Mouse (Mus musculus) brown adipose tissue, adult 24 weeks (tissue): Measurements from ENCODE around the gene Ciart. TPM values are rescaled to one million over a fixed set of nuclear protein-coding genes. Genes with fewer than 3 reads are reported as not detected.
"Not testable (repeated sequence)": the region's sequence is repeated elsewhere in the genome, so short reads cannot be mapped to it uniquely, and the experiment has no call there.

Source experiments
- H3K27ac ChIP-seq: fragments of 200-500 bp; replicated peaks from 2 replicates; pipeline ENCODE4 v1.5.1; 2012; ENCODE audit warnings: low read depth, mild to moderate bottlenecking, low read length
- H3K4me1 ChIP-seq: fragments of 200-500 bp; 2 replicates; pipeline ENCODE4 v1.6.1; 2012; ENCODE audit warnings: low read length, mixed read lengths; ENCODE audit not compliant: control insufficient read depth, insufficient read depth, insufficient read length
- H3K4me3 ChIP-seq: fragments of 200-500 bp; 2 replicates; pipeline ENCODE4 v1.5.1; 2012; ENCODE audit warnings: low read depth, mild to moderate bottlenecking, low read length, moderate library complexity; ENCODE audit not compliant: insufficient read depth
- polyA plus RNA-seq: library from polyadenylated mRNA; stranded (reverse); fragments of >200 nt; gene quantifications from 2 replicates; pipeline ENCODE4 v1.2.4, GENCODE M21; 2012; ENCODE audit not compliant: missing spikeins, insufficient read depth, insufficient read length

Ciart gene
- polyA plus RNA-seq, 1 experiment, result 1.5 TPM

GRCm38 (mm10) chr3:95905940-95906492 is 24.0 kb upstream of the Ciart start:
- Histone ChIP-seq H3K4me1 (peaks cover 8% of the 10 kb centered on the region), H3K27ac (no peak overlapping the region), H3K4me3 (peak overlapping the region; percentile 50)

DNA sequence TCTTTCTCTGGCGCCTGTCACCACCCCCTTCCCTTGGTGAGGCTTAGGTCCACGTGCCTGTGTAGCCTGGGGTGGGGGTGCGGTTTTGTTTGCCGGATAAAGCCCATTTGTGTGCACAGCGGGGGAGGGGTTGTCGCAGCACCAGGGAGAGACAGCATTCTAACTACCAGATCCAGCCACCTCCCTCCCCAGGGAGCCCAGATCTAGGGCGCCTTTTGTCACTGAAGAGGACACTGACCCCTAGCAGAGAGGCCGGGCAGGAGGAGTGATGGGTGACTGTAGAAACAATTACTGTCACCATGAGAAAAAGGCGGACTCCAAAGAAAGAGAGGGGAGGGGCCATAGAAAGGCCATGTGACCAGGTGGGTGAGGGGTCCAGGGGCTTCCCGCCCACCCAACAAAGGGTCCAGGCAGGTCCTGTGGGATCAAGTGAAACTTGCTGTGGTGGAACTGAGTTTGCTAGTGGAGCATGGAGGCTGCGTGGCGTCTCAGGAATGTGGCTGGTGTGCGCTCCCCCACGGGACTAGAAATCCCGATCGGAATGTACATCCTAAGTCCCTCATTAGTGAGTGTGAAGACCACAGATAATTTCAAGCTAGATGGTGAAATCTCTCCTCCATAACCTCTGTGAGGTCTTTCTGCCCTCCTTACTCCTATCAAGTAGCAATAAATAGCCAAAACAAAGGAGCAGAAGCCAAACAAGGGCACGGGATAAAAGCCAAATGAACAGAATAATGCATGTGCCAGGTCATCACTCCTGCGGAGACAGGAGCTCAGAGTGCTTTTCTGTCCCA is 23.3 kb upstream of the Ciart start:
- H3K4me3 ChIP-seq, result peak overlapping the region; percentile 39
- peaks cover 8% of the 10 kb centered on the region for H3K4me1 ChIP-seq
- no peak overlapping the region for H3K27ac ChIP-seq

DNA sequence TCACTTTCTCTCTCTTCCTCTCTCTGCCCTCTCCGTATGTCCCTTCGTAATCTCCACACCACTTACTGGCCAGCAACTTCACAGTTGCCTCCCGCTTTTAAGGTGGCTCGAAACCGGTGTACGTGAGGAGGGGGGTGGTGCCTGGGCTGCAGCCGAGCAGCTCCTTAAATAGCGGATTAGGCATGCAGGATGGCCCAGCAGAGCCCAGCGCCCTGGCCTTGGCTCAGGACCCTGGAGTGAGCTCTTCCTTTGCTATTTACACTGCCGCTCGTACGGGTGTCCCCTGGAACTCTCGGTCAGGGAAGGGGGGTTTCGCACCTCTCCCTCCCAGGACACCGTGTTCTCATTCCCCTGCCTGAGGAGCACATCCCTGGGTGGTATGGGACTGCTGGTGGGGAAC is 22.5 kb upstream of the Ciart start, which contains the start of gene Car14:
Car14 (minus strand) TSS at position 124 of the 400 bp plus-strand sequence.
- peaks cover 8% of the 10 kb centered on the region for H3K4me1 ChIP-seq
- H3K4me3 ChIP-seq, result peak within 1 kb of the TSS; percentile 39
- H3K27ac ChIP-seq, result 0 out of 2 replicates have a peak within 1 kb of the TSS, but pooled peaks have one; percentile 1

- H3K4me3 ChIP-seq, result peak overlapping the region; percentile 39
- 0 out of 2 replicates have a peak overlapping the region, but pooled peaks have one; percentile 1 for H3K27ac ChIP-seq
- peaks cover 8% of the 10 kb centered on the region for H3K4me1 ChIP-seq
Observed at GRCm38 (mm10) chr3:95903753-95904502, 21.9 kb upstream of the Ciart start.

- H3K27ac ChIP-seq, result peak overlapping the region; percentile 48
- H3K4me3 ChIP-seq, result no peak overlapping the region
Observed at GRCm38 (mm10) chr3:95902643-95903042, 20.6 kb upstream of the Ciart start.

GRCm38 (mm10) chr3:95902373-95902625 is 20.2 kb upstream of the Ciart start:
- Histone ChIP-seq H3K4me3 (no peak overlapping the region), H3K27ac (peak overlapping the region; percentile 48)

More at GRCm38 (mm10) chr3:95902643-95903042, 20.6 kb upstream of the Ciart start:
- peaks cover 8% of the 10 kb centered on the region for H3K4me1 ChIP-seq

GRCm38 (mm10) chr3:95901616-95902372 is 19.7 kb upstream of the Ciart start:
- H3K4me1 ChIP-seq, result peaks cover 8% of the 10 kb centered on the region
- peak overlapping the region; percentile 89 for H3K27ac ChIP-seq
- H3K4me3 ChIP-seq, result 0 out of 2 replicates have a peak overlapping the region, but pooled peaks have one; percentile 15

More at GRCm38 (mm10) chr3:95902373-95902625, 20.2 kb upstream of the Ciart start:
- peaks cover 8% of the 10 kb centered on the region for H3K4me1 ChIP-seq

DNA sequence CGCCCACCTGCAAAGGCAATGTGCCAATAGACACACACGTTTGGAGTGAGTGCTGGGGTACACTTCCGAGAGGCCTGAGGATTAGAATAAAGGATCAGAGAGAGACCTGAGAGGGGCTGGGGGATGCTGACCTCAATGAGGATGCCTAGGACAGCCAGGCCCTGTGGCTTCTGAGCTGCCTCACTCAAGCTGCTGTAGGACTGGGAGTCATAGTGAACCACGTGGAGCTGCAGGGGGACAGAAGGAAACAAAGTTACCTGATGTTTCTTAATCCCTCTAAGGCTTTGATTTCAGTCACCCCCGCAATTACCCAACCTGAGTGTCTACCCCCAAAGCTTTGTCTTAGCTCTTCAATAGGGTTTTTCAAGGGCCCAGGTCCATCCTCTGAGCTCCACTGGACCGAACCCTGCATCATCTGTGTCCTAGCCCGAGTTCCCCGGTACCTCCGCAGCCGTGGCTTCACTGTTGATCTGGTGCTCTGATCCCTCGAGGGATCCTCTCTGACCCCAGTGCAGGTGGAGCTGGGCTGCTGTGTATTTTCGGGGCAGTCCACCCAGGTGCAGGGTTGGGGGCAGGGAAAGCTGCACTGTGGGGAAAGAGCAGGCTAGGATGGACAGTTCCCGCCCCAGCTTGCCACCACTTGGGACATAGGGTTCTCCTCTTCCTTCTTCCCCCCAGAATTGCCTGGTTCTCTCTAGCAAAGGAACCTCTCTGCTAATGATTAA is 17.9 kb upstream of the Ciart start:
- Histone ChIP-seq H3K27ac (no peak overlapping the region), H3K4me1 (peaks cover 5% of the 10 kb centered on the region), H3K4me3 (no peak overlapping the region)

DNA sequence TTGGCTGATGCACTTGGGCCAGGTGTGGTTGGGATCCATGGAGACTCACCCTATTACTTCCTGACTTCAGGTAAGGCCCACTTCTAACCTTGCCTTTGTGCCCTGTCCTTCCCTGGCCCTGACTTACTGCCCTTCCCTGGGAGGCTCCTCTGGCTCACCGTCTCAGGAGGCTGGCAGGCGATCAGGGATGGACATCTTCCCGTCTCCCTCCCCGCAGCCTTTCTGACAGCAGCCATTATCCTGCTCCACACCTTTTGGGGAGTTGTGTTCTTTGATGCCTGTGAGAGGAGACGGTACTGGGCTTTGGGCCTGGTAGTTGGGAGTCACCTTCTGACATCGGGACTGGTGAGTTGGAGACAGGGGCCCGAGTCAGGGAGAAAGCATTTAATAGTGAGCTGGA is 13.4 kb upstream of the Ciart start:
- not testable (repeated sequence) for H3K27ac ChIP-seq, H3K4me1 ChIP-seq
- 0 out of 2 replicates have a peak overlapping the region, but pooled peaks have one; percentile 2 for H3K4me3 ChIP-seq

GRCm38 (mm10) chr3:95894317-95895160 is 12.5 kb upstream of the Ciart start:
- peak overlapping the region; percentile 82 for H3K4me3 ChIP-seq
- H3K4me1 ChIP-seq, result peaks cover 7% of the 10 kb centered on the region
- peak overlapping the region; percentile 95 for H3K27ac ChIP-seq

GRCm38 (mm10) chr3:95893606-95894316 is 11.7 kb upstream of the Ciart start, which contains the start of gene Aph1a:
Aph1a (plus strand) TSS chr3:95893969.
- peak within 1 kb of the TSS; percentile 95 for H3K27ac ChIP-seq
- not testable (repeated sequence) for H3K4me1 ChIP-seq
- H3K4me3 ChIP-seq, result peak within 1 kb of the TSS; percentile 82

- Histone ChIP-seq H3K4me1 (peaks cover 7% of the 10 kb centered on the region), H3K4me3 (peak overlapping the region; percentile 35), H3K27ac (peak overlapping the region; percentile 63)
Observed at GRCm38 (mm10) chr3:95893126-95893525, 11.1 kb upstream of the Ciart start.
